Mouse (Mus musculus): ENCODE measurements around the gene Cnot1. TPM values are rescaled to one million over a fixed set of nuclear protein-coding genes. Genes with fewer than 3 reads are reported as not detected.

Cnot1 gene
- polyA plus RNA-seq, 1 experiment = 63.2 TPM

DNA sequence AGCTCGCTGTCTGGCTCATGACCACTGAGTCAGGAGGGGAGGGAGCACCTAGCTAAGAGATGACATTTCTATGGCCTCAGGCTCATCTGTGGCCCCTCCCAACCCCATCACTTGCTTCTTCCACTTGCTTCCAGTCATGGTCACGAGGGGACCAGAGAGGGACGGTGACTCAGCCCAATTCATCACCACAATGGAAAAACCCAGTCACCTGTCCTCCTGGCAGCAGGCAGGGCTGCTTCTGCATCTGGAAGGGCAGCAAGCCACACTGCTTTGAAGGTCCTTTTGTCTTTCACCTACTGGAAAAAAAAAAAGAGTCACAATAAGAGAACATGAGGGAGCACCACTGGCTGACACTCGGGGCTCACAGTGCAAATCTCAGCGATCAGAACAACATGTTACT lies 134.5 kb downstream of the Cnot1 start:
- Histone ChIP-seq H3K36me3 (ENCODE audit: control insufficient read depth, insufficient read depth, low read length) (no peaks in the 10 kb centered on the region), H3K27me3 (ENCODE audit: control insufficient read depth, insufficient read depth, low read length) (peaks cover 18% of the 10 kb centered on the region), H3K4me3 (ENCODE audit: low read depth, low read length) (no peak overlapping the region), H3K4me1 (ENCODE audit: control insufficient read depth, insufficient read depth, insufficient read length, low read length) (peaks cover 2% of the 10 kb centered on the region; the same call in 1 of the 2 replicates), H3K27ac (ENCODE audit: insufficient read depth, low read depth, low read length) (no peak overlapping the region)
- TF ChIP-seq POLR2A (IDR thresholded peaks at IDR 0.05; ENCODE audit: low read depth, low read length) (no peak), CTCF (IDR thresholded peaks at IDR 0.05; ENCODE audit: extremely low read depth, insufficient read length, insufficient replicate concordance, low read depth, low read length) (no peak)
- 62% methylated on average over 5 of the region's 5 CpGs for WGBS

DNA sequence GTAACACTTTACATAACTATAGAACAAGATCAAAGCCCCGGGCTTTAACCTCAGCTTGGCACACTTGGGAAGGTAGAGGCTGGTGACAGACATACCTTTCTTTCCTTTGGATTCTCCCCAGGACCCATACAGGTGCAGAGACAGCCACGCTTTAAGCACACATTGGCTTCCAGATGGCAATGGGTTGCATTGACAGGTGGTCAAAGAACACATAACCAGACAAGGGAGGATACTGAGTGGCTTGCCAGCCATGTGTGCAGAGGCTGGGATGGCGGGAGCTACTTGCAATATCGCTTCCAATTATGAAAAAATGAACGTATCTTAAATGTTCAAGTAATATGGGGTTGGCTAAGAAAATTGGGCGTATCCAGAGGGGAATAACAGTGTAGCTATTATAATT lies 135.4 kb downstream of the Cnot1 start:
- no peak overlapping the region for H3K27ac ChIP-seq (ENCODE audit: insufficient read depth, low read depth, low read length)
- peaks cover 9% of the 10 kb centered on the region for H3K27me3 ChIP-seq (ENCODE audit: control insufficient read depth, insufficient read depth, low read length)
- H3K36me3 ChIP-seq (ENCODE audit: control insufficient read depth, insufficient read depth, low read length) = no peaks in the 10 kb centered on the region
- H3K4me1 ChIP-seq (ENCODE audit: control insufficient read depth, insufficient read depth, insufficient read length, low read length) = no peaks in the 10 kb centered on the region
- no peak overlapping the region for H3K4me3 ChIP-seq (ENCODE audit: low read depth, low read length)
- TF ChIP-seq POLR2A (IDR thresholded peaks at IDR 0.05; ENCODE audit: low read depth, low read length) (no peak), CTCF (IDR thresholded peaks at IDR 0.05; ENCODE audit: extremely low read depth, insufficient read length, insufficient replicate concordance, low read depth, low read length) (no peak)
- 76% methylated on average over 6 of the region's 6 CpGs for WGBS

DNA sequence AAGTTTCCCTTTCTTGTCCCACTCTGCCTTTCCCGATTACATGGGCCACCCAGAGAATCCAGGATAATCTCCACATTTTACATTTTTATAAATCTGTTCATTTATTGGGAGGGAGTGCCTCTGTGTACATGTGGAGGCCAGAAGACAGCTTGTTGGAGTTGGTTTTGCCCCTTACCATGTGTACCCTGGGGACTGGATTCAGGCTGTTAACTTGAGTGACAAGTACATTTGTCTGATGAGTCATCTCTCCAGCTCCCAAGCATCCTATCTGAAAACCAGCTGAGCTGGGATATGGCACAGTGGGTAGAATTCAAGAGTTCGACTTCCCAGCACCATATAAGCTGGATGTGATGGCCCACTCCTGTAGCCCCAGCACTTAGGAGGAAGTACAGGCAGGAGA lies 137.3 kb downstream of the Cnot1 start:
- 75% methylated on average over 2 of the region's 2 CpGs for WGBS
- TF ChIP-seq POLR2A (IDR thresholded peaks at IDR 0.05; ENCODE audit: low read depth, low read length) (no peak), CTCF (IDR thresholded peaks at IDR 0.05; ENCODE audit: extremely low read depth, insufficient read length, insufficient replicate concordance, low read depth, low read length) (no peak)
- Histone ChIP-seq H3K36me3 (ENCODE audit: control insufficient read depth, insufficient read depth, low read length) (no peaks in the 10 kb centered on the region), H3K27ac (ENCODE audit: insufficient read depth, low read depth, low read length) (no peak overlapping the region), H3K4me3 (ENCODE audit: low read depth, low read length) (no peak overlapping the region), H3K27me3 (ENCODE audit: control insufficient read depth, insufficient read depth, low read length) (no peaks in the 10 kb centered on the region), H3K4me1 (ENCODE audit: control insufficient read depth, insufficient read depth, insufficient read length, low read length) (no peaks in the 10 kb centered on the region)

Other genes with a start within 250 kb of the Cnot1 start
- gene Prss54, start 231.1 kb downstream of the Cnot1 start, polyA plus RNA-seq (2012; rRNA removed) = not detected in 2 replicates
- gene Gins3, start 174.0 kb downstream of the Cnot1 start, polyA plus RNA-seq (2012; rRNA removed) = 0.34 and 0.61 TPM in 2 replicates
- 10.2 and 12.1 TPM in 2 replicates for gene Ndrg4, start 130.5 kb downstream of the Cnot1 start, polyA plus RNA-seq (2012; rRNA removed)
- 4.0 and 5.3 TPM in 2 replicates for gene Setd6, start 91.6 kb downstream of the Cnot1 start, polyA plus RNA-seq (2012; rRNA removed)
- gene Sap18b, start 17.9 kb upstream of the Cnot1 start, polyA plus RNA-seq (2012; rRNA removed) = 15.5 and 30.4 TPM in 2 replicates
- gene Slc38a7, start 46.1 kb upstream of the Cnot1 start, polyA plus RNA-seq (2012; rRNA removed) = 9.4 and 14.9 TPM in 2 replicates
- gene Got2, start 81.1 kb upstream of the Cnot1 start, polyA plus RNA-seq (2012; rRNA removed) = 26.3 and 31.9 TPM in 2 replicates